Mouse (Mus musculus) forebrain, embryonic 12.5 days (tissue): Measurements from ENCODE around the gene Med28. TPM values are rescaled to one million over a fixed set of nuclear protein-coding genes. Genes with fewer than 3 reads are reported as not detected.

Experiments used
- ATAC-seq: fragments of 200-750 bp; cut with Nextera tagmentation; 2 replicates; pipeline ENCODE4 v1.8.0; 2017; ENCODE audit warnings: moderate TSS enrichment; ENCODE audit not compliant: low FRiP score
- H3K27ac ChIP-seq: fragments of 300-500 bp; sonication (generic); 2 replicates; pipeline ENCODE4 v1.5.1; 2016; ENCODE audit warnings: mild to moderate bottlenecking
- H3K27me3 ChIP-seq: fragments of 300-500 bp; sonication (generic); 2 replicates; pipeline ENCODE4 v1.6.1; 2016; ENCODE audit warnings: mild to moderate bottlenecking
- H3K36me3 ChIP-seq: fragments of 300-500 bp; sonication (generic); replicated peaks from 2 replicates; pipeline ENCODE4 v1.6.1; 2016; ENCODE audit warnings: mild to moderate bottlenecking
- H3K4me1 ChIP-seq: fragments of 300-500 bp; sonication (generic); 2 replicates; pipeline ENCODE4 v1.6.1; 2016
- H3K4me2 ChIP-seq: fragments of 300-500 bp; sonication (generic); 2 replicates; pipeline ENCODE4 v1.6.1; 2016; ENCODE audit warnings: mild to moderate bottlenecking, moderate library complexity
- H3K4me3 ChIP-seq: fragments of 300-500 bp; sonication (generic); replicated peaks from 2 replicates; pipeline ENCODE4 v1.5.1; 2016; ENCODE audit warnings: mild to moderate bottlenecking
- H3K9ac ChIP-seq: fragments of 300-500 bp; sonication (generic); 2 replicates; pipeline ENCODE4 v1.6.1; 2016; ENCODE audit warnings: mild to moderate bottlenecking
- H3K9me3 ChIP-seq: fragments of 300-500 bp; sonication (generic); 2 replicates; pipeline ENCODE4 v1.6.1; 2016
- WGBS: fragments of 180-500 bp; shearing (Covaris S2); methylation state at CpG from one replicate; pipeline ENCODE4 v1.1.7; 2016; 5-methylcytosine and 5-hydroxymethylcytosine counted together
- polyA plus RNA-seq: library from polyadenylated mRNA; unstranded; fragments of >200 nt; fragmentation: Nextera tagmentation; extraction: Ambion mirVana; gene quantifications from 2 replicates; pipeline ENCODE4 v1.2.1, GENCODE M21; 2016

The Med28 gene
- polyA plus RNA-seq, 1 experiment from 2014 or later, result 285 TPM

- no peak for ATAC-seq
- no peak overlapping the region for H3K9ac ChIP-seq
- H3K4me1 ChIP-seq, result peaks cover 13% of the 10 kb centered on the region
- no peak overlapping the region for H3K27ac ChIP-seq
- WGBS, result 50% methylated on average over 4 of the region's 4 CpGs
- H3K36me3 ChIP-seq, result peaks cover 5% of the 10 kb centered on the region
- H3K4me2 ChIP-seq, result no peak overlapping the region
- no peak overlapping the region for H3K4me3 ChIP-seq
- H3K27me3 ChIP-seq, result peaks cover 12% of the 10 kb centered on the region; the same call in 1 of the 2 replicates
- no peaks in the 10 kb centered on the region for H3K9me3 ChIP-seq
These were observed 28.3 kb upstream of the Med28 start for GRCm38 (mm10) chr5:45491776-45492175.

- Histone ChIP-seq H3K4me3 (peak within 1 kb of the TSS; percentile 66), H3K4me1 (peaks cover 13% of the 10 kb centered on the region), H3K36me3 (peaks cover 21% of the 10 kb centered on the region), H3K4me2 (peak within 1 kb of the TSS; percentile 74), H3K9ac (peak within 1 kb of the TSS; percentile 75), H3K27me3 (peaks cover 12% of the 10 kb centered on the region; the same call in 1 of the 2 replicates), H3K9me3 (no peaks in the 10 kb centered on the region), H3K27ac (peak within 1 kb of the TSS; percentile 31; the same call in 1 of the 2 replicates)
- peak; percentile 96 for ATAC-seq
- WGBS, result 0% methylated on average over 78 of the region's 78 CpGs
These were observed 26.6 kb upstream of the Med28 start, which contains the start of gene Lap3 for GRCm38 (mm10) chr5:45493191-45494092. Gene Lap3, plus strand, starts transcription at chr5:45493374.

GRCm38 (mm10) chr5:45494093-45494755 is 25.8 kb upstream of the Med28 start:
- Histone ChIP-seq H3K9ac (peak overlapping the region; percentile 75), H3K36me3 (peaks cover 28% of the 10 kb centered on the region), H3K4me2 (peak overlapping the region; percentile 74), H3K9me3 (no peaks in the 10 kb centered on the region), H3K27me3 (peaks cover 12% of the 10 kb centered on the region; the same call in 1 of the 2 replicates), H3K4me3 (peak overlapping the region; percentile 66), H3K27ac (no peak overlapping the region), H3K4me1 (peaks cover 13% of the 10 kb centered on the region)
- 71% methylated on average over 9 of the region's 9 CpGs for WGBS
- no peak for ATAC-seq

GRCm38 (mm10) chr5:45495429-45495975 is 24.5 kb upstream of the Med28 start:
- no peak overlapping the region for H3K4me3 ChIP-seq
- H3K4me1 ChIP-seq, result peaks cover 13% of the 10 kb centered on the region
- no peaks in the 10 kb centered on the region for H3K9me3 ChIP-seq
- 92% methylated on average over 3 of the region's 3 CpGs for WGBS
- no peak overlapping the region for H3K27ac ChIP-seq
- peaks cover 37% of the 10 kb centered on the region for H3K36me3 ChIP-seq
- peaks cover 12% of the 10 kb centered on the region; the same call in 1 of the 2 replicates for H3K27me3 ChIP-seq
- ATAC-seq, result no peak
- H3K4me2 ChIP-seq, result no peak overlapping the region
- H3K9ac ChIP-seq, result no peak overlapping the region

- Histone ChIP-seq H3K4me3 (no peak overlapping the region), H3K4me1 (peaks cover 13% of the 10 kb centered on the region), H3K36me3 (peaks cover 41% of the 10 kb centered on the region), H3K9ac (no peak overlapping the region), H3K4me2 (no peak overlapping the region), H3K27ac (no peak overlapping the region), H3K27me3 (peaks cover 11% of the 10 kb centered on the region; the same call in 1 of the 2 replicates), H3K9me3 (no peaks in the 10 kb centered on the region)
- no peak for ATAC-seq
These were observed 24.0 kb upstream of the Med28 start for GRCm38 (mm10) chr5:45496042-45496441.

GRCm38 (mm10) chr5:45496479-45496878 is 23.6 kb upstream of the Med28 start:
- Histone ChIP-seq H3K9ac (no peak overlapping the region), H3K36me3 (peaks cover 44% of the 10 kb centered on the region), H3K4me2 (no peak overlapping the region), H3K27ac (no peak overlapping the region), H3K4me1 (peaks cover 13% of the 10 kb centered on the region), H3K27me3 (peaks cover 7% of the 10 kb centered on the region; the same call in 1 of the 2 replicates), H3K4me3 (no peak overlapping the region), H3K9me3 (no peaks in the 10 kb centered on the region)
- no peak for ATAC-seq
- 92% methylated on average over 4 of the region's 4 CpGs for WGBS

GRCm38 (mm10) chr5:45496930-45497550 is 23.0 kb upstream of the Med28 start:
- ATAC-seq, result no peak
- H3K4me2 ChIP-seq, result no peak overlapping the region
- peaks cover 49% of the 10 kb centered on the region for H3K36me3 ChIP-seq
- no peak overlapping the region for H3K27ac ChIP-seq
- no peak overlapping the region for H3K9ac ChIP-seq
- H3K4me1 ChIP-seq, result peaks cover 13% of the 10 kb centered on the region
- 0 out of 2 replicates have a peak, but pooled peaks cover 4% of the 10 kb centered on the region for H3K27me3 ChIP-seq
- H3K9me3 ChIP-seq, result no peaks in the 10 kb centered on the region
- no peak overlapping the region for H3K4me3 ChIP-seq
- 87% methylated on average over 12 of the region's 12 CpGs for WGBS

- Histone ChIP-seq H3K36me3 (peaks cover 54% of the 10 kb centered on the region), H3K9ac (no peak overlapping the region), H3K4me2 (no peak overlapping the region), H3K27ac (no peak overlapping the region), H3K4me1 (peaks cover 13% of the 10 kb centered on the region), H3K9me3 (no peaks in the 10 kb centered on the region), H3K4me3 (no peak overlapping the region), H3K27me3 (no peaks in the 10 kb centered on the region)
- WGBS, result 91% methylated on average over 5 of the region's 5 CpGs
- ATAC-seq, result no peak
These were observed 22.5 kb upstream of the Med28 start for GRCm38 (mm10) chr5:45497564-45497963.

- Histone ChIP-seq H3K4me1 (no peaks in the 10 kb centered on the region), H3K9ac (no peak overlapping the region), H3K9me3 (no peaks in the 10 kb centered on the region), H3K27me3 (no peaks in the 10 kb centered on the region), H3K4me2 (no peak overlapping the region), H3K36me3 (peaks cover 61% of the 10 kb centered on the region), H3K4me3 (no peak overlapping the region), H3K27ac (no peak overlapping the region)
- WGBS, result 89% methylated on average over 7 of the region's 7 CpGs
- no peak for ATAC-seq
These were observed 10.0 kb upstream of the Med28 start for GRCm38 (mm10) chr5:45510071-45510470.

- 90% methylated on average over 6 of the region's 6 CpGs for WGBS
These were observed 7.1 kb upstream of the Med28 start for GRCm38 (mm10) chr5:45512908-45513307.

GRCm38 (mm10) chr5:45513511-45513910 is 6.5 kb upstream of the Med28 start:
- no peaks in the 10 kb centered on the region for H3K27me3 ChIP-seq
- H3K4me1 ChIP-seq, result no peaks in the 10 kb centered on the region
- no peak for ATAC-seq
- H3K9ac ChIP-seq, result no peak overlapping the region
- no peaks in the 10 kb centered on the region for H3K9me3 ChIP-seq
- no peak overlapping the region for H3K4me3 ChIP-seq
- H3K36me3 ChIP-seq, result peaks cover 38% of the 10 kb centered on the region
- no peak overlapping the region for H3K27ac ChIP-seq
- H3K4me2 ChIP-seq, result no peak overlapping the region
- 90% methylated on average over 2 of the region's 2 CpGs for WGBS

More at GRCm38 (mm10) chr5:45512908-45513307, 7.1 kb upstream of the Med28 start:
- H3K4me2 ChIP-seq, result no peak overlapping the region
- no peaks in the 10 kb centered on the region for H3K4me1 ChIP-seq
- no peak overlapping the region for H3K9ac ChIP-seq
- H3K36me3 ChIP-seq, result peaks cover 39% of the 10 kb centered on the region
- no peak for ATAC-seq
- H3K27me3 ChIP-seq, result no peaks in the 10 kb centered on the region
- H3K9me3 ChIP-seq, result no peaks in the 10 kb centered on the region
- H3K4me3 ChIP-seq, result no peak overlapping the region
- H3K27ac ChIP-seq, result no peak overlapping the region

- H3K27ac ChIP-seq, result no peak overlapping the region
- no peaks in the 10 kb centered on the region for H3K9me3 ChIP-seq
- no peak for ATAC-seq
- no peaks in the 10 kb centered on the region for H3K4me1 ChIP-seq
- H3K9ac ChIP-seq, result no peak overlapping the region
- H3K4me3 ChIP-seq, result no peak overlapping the region
- WGBS, result 77% methylated on average over 1 of the region's 1 CpGs
- no peak overlapping the region for H3K4me2 ChIP-seq
- H3K36me3 ChIP-seq, result peaks cover 33% of the 10 kb centered on the region
- no peaks in the 10 kb centered on the region for H3K27me3 ChIP-seq
These were observed 5.4 kb upstream of the Med28 start for GRCm38 (mm10) chr5:45514599-45514998.
